Mouse (Mus musculus) megakaryocyte, embryonic 14.5 days (primary cell): Measurements from ENCODE around the gene Tmem178b.

Experiments
- FLI1 ChIP-seq: IDR thresholded peaks from 2 replicates; pipeline ENCODE4 v1.6.1; 2012; ENCODE audit warnings: low read length, inconsistent platforms, mixed read lengths
- GATA1 ChIP-seq: IDR thresholded peaks from 3 replicates; pipeline ENCODE4 v1.6.1; 2012; ENCODE audit warnings: mixed read lengths, low read length, inconsistent platforms, borderline replicate concordance

DNA sequence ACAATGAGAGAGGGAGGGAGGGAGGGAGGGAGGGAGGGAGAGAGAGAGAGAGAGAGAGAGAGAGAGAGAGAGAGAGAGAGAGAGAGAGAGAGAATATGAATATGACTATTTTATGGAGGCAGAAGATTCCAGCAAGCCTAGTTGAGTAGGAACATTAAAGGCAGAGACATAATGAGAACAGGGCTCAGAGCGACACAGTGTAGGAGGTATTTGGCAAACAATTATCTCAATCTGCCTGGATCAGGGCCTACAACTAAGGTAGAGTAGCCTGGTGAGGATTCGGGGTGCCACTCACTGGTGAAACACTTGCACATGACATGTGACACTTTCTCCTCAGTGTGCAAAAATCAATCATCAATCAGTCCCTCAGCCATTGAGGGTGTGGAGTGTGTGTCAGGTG lies 225.4 kb downstream of the Tmem178b start:
- no peak for TF ChIP-seq GATA1
- TF ChIP-seq FLI1 = no peak
